Mouse (Mus musculus): Measurements from ENCODE around the gene Treh. TPM values are rescaled to one million over a fixed set of nuclear protein-coding genes. Genes with fewer than 3 reads are reported as not detected.

The Treh gene
- polyA plus RNA-seq, 1 experiment from 2014 or later = not detected

GRCm38 (mm10) chr9:44646366-44646765, 26.7 kb upstream of the Treh start:
- 85% methylated on average over 6 of the region's 6 CpGs for WGBS
- no peak overlapping the region for H3K27ac ChIP-seq
- H3K9ac ChIP-seq = no peak overlapping the region
- H3K36me3 ChIP-seq = no peaks in the 10 kb centered on the region
- H3K4me2 ChIP-seq = no peak overlapping the region
- no peak overlapping the region for H3K4me3 ChIP-seq
- H3K4me1 ChIP-seq = 0 out of 2 replicates have a peak, but pooled peaks cover 4% of the 10 kb centered on the region
- H3K27me3 ChIP-seq = no peaks in the 10 kb centered on the region
- no peak for ATAC-seq (ENCODE audit: insufficient number of reproducible peaks, insufficient read depth, low FRiP score, low TSS enrichment, low read depth)
- H3K9me3 ChIP-seq = no peaks in the 10 kb centered on the region

- ATAC-seq (ENCODE audit: insufficient number of reproducible peaks, insufficient read depth, low FRiP score, low TSS enrichment, low read depth) = no peak
- WGBS = 91% methylated on average over 8 of the region's 8 CpGs
Measured at GRCm38 (mm10) chr9:44647026-44647425, 26.0 kb upstream of the Treh start.

GRCm38 (mm10) chr9:44647656-44648055, 25.4 kb upstream of the Treh start:
- H3K27ac ChIP-seq = no peak overlapping the region
- WGBS = 80% methylated on average over 4 of the region's 4 CpGs

More at GRCm38 (mm10) chr9:44647026-44647425, 26.0 kb upstream of the Treh start:
- Histone ChIP-seq H3K9me3 (no peaks in the 10 kb centered on the region), H3K4me1 (0 out of 2 replicates have a peak, but pooled peaks cover 4% of the 10 kb centered on the region), H3K27ac (no peak overlapping the region), H3K4me2 (no peak overlapping the region), H3K9ac (no peak overlapping the region), H3K4me3 (no peak overlapping the region), H3K27me3 (no peaks in the 10 kb centered on the region), H3K36me3 (no peaks in the 10 kb centered on the region)

GRCm38 (mm10) chr9:44648881-44649281, 24.2 kb upstream of the Treh start:
- WGBS = 68% methylated on average over 7 of the region's 7 CpGs
- Histone ChIP-seq H3K27ac (no peak overlapping the region), H3K4me1 (0 out of 2 replicates have a peak, but pooled peaks cover 4% of the 10 kb centered on the region), H3K9me3 (no peaks in the 10 kb centered on the region), H3K4me2 (no peak overlapping the region), H3K4me3 (no peak overlapping the region), H3K36me3 (no peaks in the 10 kb centered on the region), H3K27me3 (no peaks in the 10 kb centered on the region), H3K9ac (no peak overlapping the region)
- no peak for ATAC-seq (ENCODE audit: insufficient number of reproducible peaks, insufficient read depth, low FRiP score, low TSS enrichment, low read depth)

More at GRCm38 (mm10) chr9:44647656-44648055, 25.4 kb upstream of the Treh start:
- no peak for ATAC-seq (ENCODE audit: insufficient number of reproducible peaks, insufficient read depth, low FRiP score, low TSS enrichment, low read depth)
- 0 out of 2 replicates have a peak, but pooled peaks cover 4% of the 10 kb centered on the region for H3K4me1 ChIP-seq
- H3K36me3 ChIP-seq = no peaks in the 10 kb centered on the region
- no peak overlapping the region for H3K4me2 ChIP-seq
- H3K9me3 ChIP-seq = no peaks in the 10 kb centered on the region
- H3K9ac ChIP-seq = no peak overlapping the region
- no peak overlapping the region for H3K4me3 ChIP-seq
- H3K27me3 ChIP-seq = no peaks in the 10 kb centered on the region

GRCm38 (mm10) chr9:44652027-44652426, 21.0 kb upstream of the Treh start:
- WGBS = 9% methylated on average over 8 of the region's 8 CpGs
- Histone ChIP-seq H3K9me3 (no peaks in the 10 kb centered on the region), H3K4me1 (peaks cover 12% of the 10 kb centered on the region; the same call in 1 of the 2 replicates), H3K27me3 (no peaks in the 10 kb centered on the region), H3K9ac (no peak overlapping the region), H3K36me3 (no peaks in the 10 kb centered on the region), H3K4me3 (no peak overlapping the region), H3K27ac (no peak overlapping the region), H3K4me2 (no peak overlapping the region)
- 0 out of 2 replicates have a peak, but pooled peaks have one; percentile 43 for ATAC-seq (ENCODE audit: insufficient number of reproducible peaks, insufficient read depth, low FRiP score, low TSS enrichment, low read depth)

- H3K4me2 ChIP-seq = no peak overlapping the region
- peaks cover 12% of the 10 kb centered on the region; the same call in 1 of the 2 replicates for H3K4me1 ChIP-seq
- H3K4me3 ChIP-seq = no peak overlapping the region
- no peaks in the 10 kb centered on the region for H3K36me3 ChIP-seq
- no peaks in the 10 kb centered on the region for H3K9me3 ChIP-seq
- 71% methylated on average over 4 of the region's 4 CpGs for WGBS
- H3K27ac ChIP-seq = no peak overlapping the region
- H3K27me3 ChIP-seq = no peaks in the 10 kb centered on the region
- no peak for ATAC-seq (ENCODE audit: insufficient number of reproducible peaks, insufficient read depth, low FRiP score, low TSS enrichment, low read depth)
- no peak overlapping the region for H3K9ac ChIP-seq
Measured at GRCm38 (mm10) chr9:44653896-44654295, 19.1 kb upstream of the Treh start.

GRCm38 (mm10) chr9:44655098-44656066, 17.7 kb upstream of the Treh start:
- ATAC-seq (ENCODE audit: insufficient number of reproducible peaks, insufficient read depth, low FRiP score, low TSS enrichment, low read depth) = no peak
- Histone ChIP-seq H3K27me3 (no peaks in the 10 kb centered on the region), H3K9me3 (no peaks in the 10 kb centered on the region), H3K4me1 (peaks cover 7% of the 10 kb centered on the region; the same call in 1 of the 2 replicates), H3K4me2 (peak overlapping the region; percentile 53), H3K9ac (peak overlapping the region; percentile 53), H3K36me3 (no peaks in the 10 kb centered on the region), H3K4me3 (peak overlapping the region; percentile 19; the same call in 1 of the 2 replicates), H3K27ac (peak overlapping the region; percentile 41; the same call in 1 of the 2 replicates)
- 26% methylated on average over 26 of the region's 26 CpGs for WGBS

GRCm38 (mm10) chr9:44663706-44664105, 9.3 kb upstream of the Treh start:
- H3K36me3 ChIP-seq = no peaks in the 10 kb centered on the region

GRCm38 (mm10) chr9:44671416-44671815, 1.6 kb upstream of the Treh start:
- Histone ChIP-seq H3K4me3 (no peak overlapping the region), H3K9me3 (no peaks in the 10 kb centered on the region), H3K9ac (no peak overlapping the region), H3K27ac (no peak overlapping the region), H3K4me1 (no peaks in the 10 kb centered on the region), H3K36me3 (no peaks in the 10 kb centered on the region), H3K27me3 (no peaks in the 10 kb centered on the region), H3K4me2 (no peak overlapping the region)
- no peak for ATAC-seq (ENCODE audit: insufficient number of reproducible peaks, insufficient read depth, low FRiP score, low TSS enrichment, low read depth)
- 88% methylated on average over 5 of the region's 5 CpGs for WGBS

More at GRCm38 (mm10) chr9:44663706-44664105, 9.3 kb upstream of the Treh start:
- ATAC-seq (ENCODE audit: insufficient number of reproducible peaks, insufficient read depth, low FRiP score, low TSS enrichment, low read depth) = no peak
- H3K9me3 ChIP-seq = no peaks in the 10 kb centered on the region
- WGBS = 79% methylated on average over 6 of the region's 6 CpGs
- H3K27me3 ChIP-seq = no peaks in the 10 kb centered on the region
- no peak overlapping the region for H3K4me2 ChIP-seq
- H3K9ac ChIP-seq = no peak overlapping the region
- no peak overlapping the region for H3K4me3 ChIP-seq
- H3K4me1 ChIP-seq = no peaks in the 10 kb centered on the region
- no peak overlapping the region for H3K27ac ChIP-seq

- Histone ChIP-seq H3K36me3 (no peaks in the 10 kb centered on the region), H3K9ac (no peak overlapping the region), H3K9me3 (no peaks in the 10 kb centered on the region), H3K27me3 (no peaks in the 10 kb centered on the region), H3K4me3 (no peak overlapping the region), H3K4me2 (no peak overlapping the region), H3K27ac (no peak overlapping the region), H3K4me1 (no peaks in the 10 kb centered on the region)
- no peak for ATAC-seq (ENCODE audit: insufficient number of reproducible peaks, insufficient read depth, low FRiP score, low TSS enrichment, low read depth)
- 64% methylated on average over 2 of the region's 2 CpGs for WGBS
Measured at GRCm38 (mm10) chr9:44672291-44672865, 655 bp upstream of the Treh start.

- Histone ChIP-seq H3K27me3 (no peaks in the 10 kb centered on the region), H3K4me3 (no peak overlapping the region), H3K4me1 (no peaks in the 10 kb centered on the region), H3K4me2 (no peak overlapping the region), H3K9ac (no peak overlapping the region), H3K9me3 (peaks cover 4% of the 10 kb centered on the region; the same call in 1 of the 2 replicates), H3K27ac (no peak overlapping the region), H3K36me3 (no peaks in the 10 kb centered on the region)
- 94% methylated on average over 2 of the region's 2 CpGs for WGBS
- no peak for ATAC-seq (ENCODE audit: insufficient number of reproducible peaks, insufficient read depth, low FRiP score, low TSS enrichment, low read depth)
Measured at GRCm38 (mm10) chr9:44678288-44678871, 5.3 kb downstream of the Treh start.
